Mouse (Mus musculus): Measurements from ENCODE around the gene Klhl11.

The Klhl11 gene

GRCm38 (mm10) chr11:100465833-100466232, 6.7 kb downstream of the Klhl11 start:
- no peak for DNase-seq

- DNase-seq = no peak
Observed at GRCm38 (mm10) chr11:100465229-100465792, 7.2 kb downstream of the Klhl11 start.

- no peak for DNase-seq
Observed at GRCm38 (mm10) chr11:100462699-100463098, 9.8 kb downstream of the Klhl11 start.

- DNase-seq = no peak
Observed at GRCm38 (mm10) chr11:100457711-100458110, 14.8 kb downstream of the Klhl11 start.

DNA sequence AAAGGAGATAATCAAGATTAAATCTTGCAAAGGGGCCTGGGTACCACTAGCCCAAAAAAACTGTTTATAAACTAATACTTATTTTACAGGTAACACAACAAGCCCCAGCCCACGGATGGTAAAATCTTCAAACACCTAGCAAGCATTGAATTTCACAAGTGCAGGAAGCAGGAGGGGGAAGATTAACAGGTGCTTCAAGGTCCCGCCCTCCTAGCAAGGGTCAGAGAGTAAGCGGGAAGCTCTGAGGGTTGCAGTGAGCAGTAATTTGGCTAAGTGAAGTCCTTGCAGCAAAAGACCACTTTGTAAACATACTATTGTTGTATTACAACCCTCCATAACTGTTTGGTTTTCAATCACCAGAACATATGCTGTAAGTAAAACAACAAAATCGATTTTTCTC, 15.3 kb downstream of the Klhl11 start:
- DNase-seq = no peak

DNA sequence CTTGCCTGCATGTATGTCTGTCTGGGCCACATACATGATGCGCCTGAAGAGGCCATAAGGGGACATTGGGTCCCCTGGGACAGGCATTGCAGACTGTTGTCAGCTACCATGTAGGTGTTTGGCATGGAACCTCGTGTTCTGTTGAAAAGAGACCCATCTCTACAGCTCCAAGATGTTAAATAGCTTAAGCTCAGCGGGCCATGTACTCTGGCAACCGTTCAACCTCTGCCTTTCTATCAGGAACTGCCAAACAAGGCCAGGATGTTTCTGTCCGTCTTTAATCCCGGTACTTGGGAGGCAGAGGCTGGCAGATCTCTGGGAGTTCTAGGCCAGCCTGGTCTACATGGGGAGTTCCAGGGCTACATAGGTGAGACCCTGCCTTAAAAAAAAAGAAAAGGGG, 29.9 kb downstream of the Klhl11 start:
- peak; percentile 47 to 51 for DNase-seq

GRCm38 (mm10) chr11:100441797-100442196, 30.7 kb downstream of the Klhl11 start, which contains the start of the genes Nt5c3b and Klhl10:
Gene Nt5c3b (minus strand): TSS chr11:100441808.
Gene Klhl10 (plus strand): TSS chr11:100441917.
- DNase-seq = no peak

DNA sequence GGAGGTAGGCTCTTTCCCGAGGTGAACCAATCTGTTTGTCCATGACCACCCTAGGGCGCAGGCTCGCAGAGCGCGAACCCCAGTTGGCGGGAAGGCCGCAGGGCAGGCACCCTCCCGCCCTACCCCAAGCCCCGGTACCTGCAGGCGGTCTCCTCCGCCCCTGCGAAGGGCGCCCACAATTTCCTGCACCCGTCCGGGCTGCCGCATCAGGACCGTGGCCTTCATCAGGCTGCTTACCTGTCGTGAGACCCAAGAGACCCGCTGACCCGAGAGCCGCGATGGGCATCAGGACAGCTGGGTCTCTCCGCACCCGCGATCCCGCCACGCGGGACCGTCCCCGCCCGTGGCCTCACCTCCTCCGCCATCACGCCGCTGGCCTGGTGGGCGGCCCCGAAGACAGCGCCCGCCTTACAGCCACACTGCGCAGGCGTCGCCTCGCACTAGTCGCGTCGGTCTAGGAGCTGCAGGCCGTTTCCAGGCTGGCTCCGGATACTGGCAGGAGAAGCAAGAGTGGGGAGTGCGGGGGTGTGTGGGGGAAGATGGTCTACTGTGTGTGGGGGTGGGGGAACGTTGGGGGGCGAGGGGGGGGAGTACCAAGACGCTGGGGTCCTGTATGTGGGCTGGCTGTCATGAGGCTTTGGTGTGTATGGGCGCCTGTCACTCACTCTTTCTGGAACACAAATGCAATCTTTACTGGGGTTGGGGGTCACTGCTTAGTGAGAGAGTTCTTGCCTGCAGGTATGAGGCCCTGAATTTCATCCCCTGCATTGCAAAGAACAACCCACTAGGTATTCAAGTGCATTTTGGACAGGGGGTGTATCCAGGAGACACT, 31.6 kb downstream of the Klhl11 start:
- DNase-seq = peak; percentile 69 to 73

- DNase-seq = peak in 1 of 2 experiments; percentile 34
Observed at GRCm38 (mm10) chr11:100437901-100438300, 34.6 kb downstream of the Klhl11 start.

DNA sequence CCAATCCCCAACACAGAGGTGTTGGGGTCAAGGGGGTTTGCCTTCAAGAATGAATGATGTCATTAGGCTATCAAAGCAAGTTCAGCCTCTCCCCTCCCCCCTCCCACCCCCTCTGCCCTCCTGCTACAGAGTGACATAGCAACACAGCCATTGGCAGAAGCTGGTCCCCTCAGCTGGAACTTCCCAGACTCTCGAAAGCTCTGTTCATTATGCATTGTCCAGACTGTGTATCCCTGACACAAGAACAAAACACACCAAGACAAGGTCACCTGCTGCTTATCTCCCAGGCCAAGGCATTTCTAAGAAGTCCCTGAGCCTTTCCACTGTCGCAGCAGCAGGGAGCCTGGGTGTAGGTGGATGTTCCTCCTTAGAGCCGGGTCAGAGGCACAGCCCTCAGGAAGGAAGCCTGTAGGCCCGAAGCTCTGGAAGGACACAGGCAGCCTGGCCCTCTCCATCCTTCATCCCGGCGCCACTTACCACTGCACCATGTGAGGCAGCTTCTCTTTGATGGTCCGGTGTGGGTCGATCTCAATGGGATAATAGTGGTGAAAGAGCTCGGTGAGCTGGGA, 36.8 kb downstream of the Klhl11 start:
- DNase-seq = no peak

GRCm38 (mm10) chr11:100432002-100432401, 40.5 kb downstream of the Klhl11 start:
- no peak for DNase-seq

DNA sequence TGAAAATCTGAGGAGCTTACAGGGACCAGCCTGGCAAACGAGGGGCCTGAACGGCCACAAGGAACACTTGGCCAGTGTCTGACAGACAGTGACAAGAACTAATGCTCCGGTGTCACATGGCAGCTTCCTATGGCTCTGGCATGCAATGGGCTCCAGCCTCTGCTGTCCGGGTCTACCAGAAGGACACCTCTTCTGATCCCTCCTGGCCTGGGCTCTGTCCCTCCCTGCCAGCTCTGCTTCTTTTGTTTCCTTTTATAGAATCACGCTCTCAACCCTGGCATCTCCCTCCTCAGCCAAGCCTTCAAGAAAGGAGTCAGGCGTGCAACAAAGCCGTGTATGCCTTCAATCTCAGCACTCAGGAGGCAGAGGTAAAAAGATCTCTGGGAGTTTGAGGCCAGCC, 42.5 kb downstream of the Klhl11 start:
- no peak for DNase-seq

DNA sequence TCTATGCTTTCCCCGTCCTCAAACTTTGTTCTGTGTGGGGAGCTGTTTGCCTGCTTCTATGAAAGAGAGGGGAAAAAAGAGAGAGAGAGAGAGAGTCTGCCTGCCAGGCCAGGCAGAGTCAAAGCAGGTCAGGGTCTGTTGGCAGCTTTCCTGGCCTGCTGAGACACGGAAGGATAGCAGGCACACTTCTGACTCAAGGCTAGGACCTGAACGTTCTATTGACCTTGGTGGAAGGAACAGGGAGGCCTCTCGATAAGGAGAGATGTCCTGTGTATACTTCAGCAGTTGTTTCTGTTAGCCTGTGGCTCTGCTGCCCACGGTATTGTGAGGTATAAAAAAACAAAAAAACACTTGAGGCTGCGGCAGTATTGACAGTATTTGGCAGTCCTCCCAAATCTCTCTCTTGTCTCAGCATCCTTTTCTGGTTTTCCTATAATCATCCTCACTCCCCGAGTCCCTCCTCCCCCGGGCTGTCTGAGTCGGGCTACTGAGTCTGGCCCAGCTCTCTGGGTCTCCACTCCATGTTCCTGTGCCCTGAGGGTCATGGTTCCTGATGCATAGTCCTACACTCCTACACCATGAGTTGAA, 43.8 kb downstream of the Klhl11 start:
- DNase-seq = no peak

DNA sequence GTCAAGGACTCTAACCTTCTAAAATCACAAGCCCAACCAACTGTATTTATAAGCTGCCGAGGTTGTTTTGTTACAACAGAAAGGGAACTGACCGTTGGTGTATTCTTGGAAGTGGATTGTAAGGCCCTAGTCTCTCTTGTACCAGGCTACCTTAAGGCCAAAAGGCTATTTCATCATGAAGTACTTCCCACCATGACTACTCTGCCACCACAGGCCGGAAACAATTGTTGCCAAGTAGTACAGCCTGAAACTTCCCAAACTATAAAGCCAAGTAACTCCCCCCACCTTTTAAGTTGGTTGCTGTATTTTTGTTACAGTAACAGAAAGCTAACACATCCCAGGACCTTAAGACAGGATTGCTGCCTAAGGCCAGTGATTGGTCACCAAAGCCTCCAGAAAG, 45.7 kb downstream of the Klhl11 start:
- no peak for DNase-seq

DNA sequence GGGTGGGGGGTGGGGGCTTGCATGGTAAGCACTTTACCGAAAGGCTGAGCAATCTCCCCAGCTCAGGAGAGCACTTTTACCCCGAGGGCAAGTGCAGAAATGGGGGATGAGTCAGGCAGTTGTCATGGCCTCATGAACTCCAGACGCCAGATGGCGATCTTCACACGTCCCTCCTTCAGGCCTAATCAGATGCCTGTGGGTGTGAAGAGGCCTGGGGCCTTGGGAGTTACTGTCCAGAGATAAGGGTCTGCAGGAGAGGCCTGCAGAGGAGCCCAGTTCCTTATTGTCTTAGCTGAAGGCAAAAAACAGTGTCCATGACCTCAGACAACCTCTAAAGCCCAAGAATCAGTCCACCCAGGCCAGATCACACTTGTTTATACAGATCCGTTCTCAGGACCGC, 46.7 kb downstream of the Klhl11 start:
- peak; percentile 59 to 82 for DNase-seq

GRCm38 (mm10) chr11:100423836-100424235, 48.7 kb downstream of the Klhl11 start:
- DNase-seq = no peak

- no peak for DNase-seq
Observed at GRCm38 (mm10) chr11:100421537-100421936, 51.0 kb downstream of the Klhl11 start.

DNA sequence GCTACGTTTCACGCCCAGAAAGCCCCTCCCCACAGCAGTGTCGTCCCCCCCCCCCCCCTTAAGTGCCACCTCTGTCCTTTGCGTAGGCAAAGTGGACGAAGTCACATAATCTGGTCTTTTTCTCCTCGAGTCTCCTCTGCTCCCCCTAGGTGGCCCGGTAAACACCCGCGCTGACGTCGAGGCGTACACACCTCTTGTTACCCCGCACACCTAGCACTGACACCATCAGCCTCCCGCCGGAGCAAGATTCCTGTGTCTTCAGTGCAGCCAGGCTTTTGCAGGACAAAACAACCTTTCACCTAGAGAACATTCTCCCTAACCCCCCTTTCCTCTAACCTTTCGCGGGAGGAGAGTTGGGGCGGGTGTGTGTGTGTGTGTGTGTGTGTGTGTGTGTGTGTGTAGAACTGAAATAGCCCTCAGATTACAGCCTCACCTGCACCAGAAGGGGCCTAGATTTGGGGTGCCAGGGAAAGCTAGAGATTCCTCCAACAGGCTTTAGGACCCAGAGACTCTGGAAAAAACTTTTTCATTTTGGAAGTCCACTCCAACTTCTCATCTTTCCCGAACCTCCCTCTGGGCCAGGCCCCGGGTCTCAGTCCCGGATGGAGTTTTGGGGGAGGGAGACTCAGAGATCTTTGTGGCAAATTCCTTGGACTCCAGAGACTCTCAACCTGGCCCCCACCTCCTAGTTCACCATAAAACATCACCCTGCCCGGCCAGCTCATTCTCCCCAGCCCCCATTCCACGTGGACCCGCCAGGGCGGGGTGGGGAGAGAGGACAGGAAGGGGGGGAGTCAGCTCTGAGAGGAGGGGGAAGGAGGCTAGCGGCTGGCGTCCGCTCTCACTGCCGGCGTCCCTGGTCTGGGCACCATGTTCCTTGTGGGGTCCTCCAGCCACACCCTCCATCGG, 57.4 kb downstream of the Klhl11 start, which contains the start of gene Fkbp10:
TSS of gene Fkbp10 (plus strand) at position 784 of the 909 bp plus-strand sequence.
- DNase-seq = peak in 1 of 2 experiments; percentile 15

DNA sequence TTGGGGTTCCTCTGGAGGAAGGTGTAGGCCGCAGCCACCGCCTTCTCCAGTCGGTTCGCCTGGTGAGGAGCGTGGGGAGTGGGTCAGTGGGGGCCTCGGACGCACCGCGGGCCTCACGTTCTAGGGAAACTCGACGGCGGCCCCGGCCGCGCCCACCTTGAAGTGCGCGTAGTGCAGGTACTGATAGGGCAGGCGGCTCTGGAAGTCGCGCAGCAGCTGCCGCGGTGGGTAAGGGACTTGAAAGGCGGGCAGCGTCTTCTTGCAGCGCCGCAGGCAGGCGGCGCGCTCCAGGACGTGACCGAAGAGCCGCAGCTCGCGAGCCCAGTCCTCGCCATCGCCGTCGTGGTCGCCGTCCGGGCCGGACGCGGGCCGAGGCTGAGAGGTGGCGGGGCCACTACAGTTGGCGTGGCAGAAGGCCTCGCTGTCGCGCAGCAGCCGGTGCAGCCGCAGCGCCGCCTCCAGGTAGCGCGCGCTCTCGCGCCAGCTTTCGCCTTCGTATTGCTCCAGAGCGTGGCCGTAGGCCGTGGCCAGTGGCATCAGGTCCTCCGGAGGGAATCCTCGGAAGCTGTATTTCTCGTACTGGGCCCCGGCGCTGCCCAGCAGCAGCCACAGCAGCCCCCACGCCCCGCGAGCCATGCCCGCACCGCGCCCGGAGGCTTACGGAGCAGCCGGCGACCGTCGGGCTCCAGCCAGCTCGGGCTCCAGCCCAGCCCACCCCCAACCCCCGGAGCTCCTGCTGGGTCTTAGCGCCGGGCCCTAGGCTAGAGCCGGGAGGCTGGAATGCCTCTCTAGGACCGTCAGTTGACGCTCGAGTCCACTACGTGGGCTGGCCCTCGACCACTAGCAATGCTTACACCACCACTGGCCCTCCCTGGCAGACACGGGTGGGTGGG, 58.3 kb downstream of the Klhl11 start, which contains the start of gene P3h4:
TSS of gene P3h4 (minus strand) at position 816 of the 893 bp plus-strand sequence.
- peak; percentile 68 to 80 for DNase-seq

- DNase-seq = no peak
Observed at GRCm38 (mm10) chr11:100413541-100413940, 59.0 kb downstream of the Klhl11 start.
